Mouse (Mus musculus) ES-E14 (cell line): ENCODE measurements around the gene Pnpla1.

Experiments
- CHD2 ChIP-seq: IDR thresholded peaks from 2 replicates; pipeline ENCODE4 v1.6.1; 2014; ENCODE audit warnings: mild to moderate bottlenecking, low read depth, low read length, inconsistent platforms
- HCFC1 ChIP-seq: IDR thresholded peaks from 2 replicates; pipeline ENCODE4 v1.6.1; 2012; ENCODE audit warnings: low read length, inconsistent platforms, borderline replicate concordance; ENCODE audit not compliant: insufficient read depth
- MAFK ChIP-seq: IDR thresholded peaks from 2 replicates; pipeline ENCODE4 v1.6.1; 2014; ENCODE audit warnings: mild to moderate bottlenecking, low read depth, low read length, inconsistent platforms; ENCODE audit not compliant: insufficient read depth
- ZC3H11A ChIP-seq: IDR thresholded peaks from 2 replicates; pipeline ENCODE4 v1.6.1; 2012; ENCODE audit warnings: low read depth, mild to moderate bottlenecking, inconsistent platforms, low read length, borderline replicate concordance

DNA sequence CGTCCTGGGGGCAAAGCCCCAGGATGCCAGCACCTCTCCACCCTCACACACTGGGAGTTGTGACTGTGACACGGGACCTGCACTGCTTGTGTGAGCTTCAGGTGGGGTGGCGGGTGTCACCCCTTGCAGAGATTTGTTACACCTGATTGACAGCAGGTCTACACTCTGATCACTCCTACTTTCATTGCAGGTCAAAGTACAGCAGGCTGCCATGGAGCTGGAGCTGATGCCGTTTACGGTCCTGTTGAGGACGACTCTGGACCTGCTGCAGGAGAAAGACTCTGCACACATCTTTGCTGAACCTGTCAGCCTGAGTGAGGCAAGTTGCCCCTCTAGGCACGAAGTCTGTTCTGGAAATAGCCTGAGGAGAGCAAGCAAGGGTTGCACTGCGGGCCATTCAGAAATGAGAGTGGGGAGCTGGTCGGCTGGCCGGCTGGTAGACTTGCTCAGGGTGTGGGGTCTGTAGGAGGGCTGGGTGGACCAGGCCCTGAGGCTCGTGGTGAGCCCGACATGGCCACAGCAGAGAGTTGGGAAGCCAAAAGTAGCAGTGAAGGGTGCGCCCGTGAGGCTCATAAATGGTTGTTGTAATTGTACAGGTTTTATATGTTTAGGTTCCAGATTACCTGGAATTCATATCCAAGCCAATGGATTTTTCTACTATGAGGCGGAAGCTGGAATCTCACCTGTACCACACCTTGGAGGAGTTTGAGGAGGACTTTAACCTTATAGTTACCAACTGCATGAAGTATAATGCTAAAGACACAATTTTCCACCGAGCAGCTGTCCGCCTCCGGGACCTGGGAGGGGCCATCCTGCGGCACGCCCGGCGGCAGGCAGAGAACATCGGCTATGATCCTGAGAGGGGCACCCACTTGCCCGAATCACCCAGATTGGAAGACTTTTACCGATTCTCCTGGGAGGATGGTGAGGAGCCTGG, 41.1 kb upstream of the Pnpla1 start:
- TF ChIP-seq CHD2 (no peak), HCFC1 (no peak), ZC3H11A (no peak), MAFK (no peak)
